Mouse (Mus musculus): Measurements from ENCODE around the gene Chrm5.

The Chrm5 gene

GRCm38 (mm10) chr2:112480669-112481068 lies at the start of gene Chrm5:
Gene Chrm5 (minus strand): TSS chr2:112480769.
- DNase-seq: no peak

GRCm38 (mm10) chr2:112526933-112527332 lies 46.4 kb upstream of the Chrm5 start:
- DNase-seq: no peak

- no peak for DNase-seq
Observed at GRCm38 (mm10) chr2:112520526-112521482, 40.2 kb upstream of the Chrm5 start.

- no peak for DNase-seq
Observed at GRCm38 (mm10) chr2:112518541-112518940, 38.0 kb upstream of the Chrm5 start.

GRCm38 (mm10) chr2:112517218-112517617 lies 36.6 kb upstream of the Chrm5 start:
- DNase-seq: no peak

GRCm38 (mm10) chr2:112516728-112517127 lies 36.2 kb upstream of the Chrm5 start:
- DNase-seq: no peak

GRCm38 (mm10) chr2:112513036-112513435 lies 32.5 kb upstream of the Chrm5 start:
- no peak for DNase-seq

- no peak for DNase-seq
Observed at GRCm38 (mm10) chr2:112510140-112510539, 29.6 kb upstream of the Chrm5 start.

GRCm38 (mm10) chr2:112507444-112507843 lies 26.9 kb upstream of the Chrm5 start:
- DNase-seq: no peak

- no peak for DNase-seq
Observed at GRCm38 (mm10) chr2:112506841-112507435, 26.4 kb upstream of the Chrm5 start.

- no peak for DNase-seq
Observed at GRCm38 (mm10) chr2:112503978-112504377, 23.4 kb upstream of the Chrm5 start.

- peak; percentile 43 to 65 for DNase-seq
Observed at GRCm38 (mm10) chr2:112501209-112501608, 20.6 kb upstream of the Chrm5 start.

- no peak for DNase-seq
Observed at GRCm38 (mm10) chr2:112497851-112498250, 17.3 kb upstream of the Chrm5 start.

GRCm38 (mm10) chr2:112493539-112494260 lies 13.1 kb upstream of the Chrm5 start:
- DNase-seq: no peak

GRCm38 (mm10) chr2:112492856-112493538 lies 12.4 kb upstream of the Chrm5 start, which contains the start of gene Aven:
Gene Aven (plus strand): TSS chr2:112492964.
- DNase-seq: peak; percentile 93 to 94

GRCm38 (mm10) chr2:112492431-112492855 lies 11.9 kb upstream of the Chrm5 start:
- DNase-seq: no peak

GRCm38 (mm10) chr2:112491629-112492028 lies 11.1 kb upstream of the Chrm5 start:
- no peak for DNase-seq

- DNase-seq: no peak
Observed at GRCm38 (mm10) chr2:112490483-112491196, 10.1 kb upstream of the Chrm5 start.

- no peak for DNase-seq
Observed at GRCm38 (mm10) chr2:112484886-112485285, 4.3 kb upstream of the Chrm5 start.

- no peak for DNase-seq
Observed at GRCm38 (mm10) chr2:112483334-112483651, 2.7 kb upstream of the Chrm5 start.

- DNase-seq: no peak
Observed at GRCm38 (mm10) chr2:112482533-112483333, 2.2 kb upstream of the Chrm5 start.

Measured in cerebellum, postnatal 25 days (tissue).